Mouse (Mus musculus): ENCODE results near the gene Hk1.

Gene Hk1

GRCm38 (mm10) chr10:62221647-62222046, 158.1 kb downstream of the Hk1 start:
- DNase-seq (ENCODE audit: low read depth), result no peak

GRCm38 (mm10) chr10:62220732-62221514, 158.8 kb downstream of the Hk1 start:
- no peak for DNase-seq (ENCODE audit: low read depth)
